Mouse (Mus musculus) midbrain, embryonic 15.5 days (tissue): ENCODE measurements around the gene Cep19. TPM values are rescaled to one million over a fixed set of nuclear protein-coding genes. Genes with fewer than 3 reads are reported as not detected.

Experiments
- ATAC-seq: fragments of 200-750 bp; cut with Nextera tagmentation; replicated peaks from 2 replicates; pipeline ENCODE4 v1.8.0; 2017; ENCODE audit warnings: moderate TSS enrichment
- H3K27ac ChIP-seq: fragments of 300-500 bp; sonication (generic); 2 replicates; pipeline ENCODE4 v1.5.1; 2015; ENCODE audit warnings: mild to moderate bottlenecking, inconsistent platforms
- H3K27me3 ChIP-seq: fragments of 300-500 bp; sonication (generic); replicated peaks from 2 replicates; pipeline ENCODE4 v1.6.1; 2015; ENCODE audit warnings: inconsistent platforms
- H3K36me3 ChIP-seq: fragments of 300-500 bp; sonication (generic); replicated peaks from 2 replicates; pipeline ENCODE4 v1.6.1; 2015; ENCODE audit warnings: inconsistent platforms
- H3K4me1 ChIP-seq: fragments of 300-500 bp; sonication (generic); 2 replicates; pipeline ENCODE4 v1.6.1; 2015; ENCODE audit warnings: inconsistent platforms
- H3K4me2 ChIP-seq: fragments of 300-500 bp; sonication (generic); 2 replicates; pipeline ENCODE4 v1.6.1; 2015; ENCODE audit warnings: inconsistent platforms, mild to moderate bottlenecking, moderate library complexity
- H3K4me3 ChIP-seq: fragments of 300-500 bp; sonication (generic); 2 replicates; pipeline ENCODE4 v1.5.1; 2015; ENCODE audit warnings: mild to moderate bottlenecking, inconsistent platforms
- H3K9ac ChIP-seq: fragments of 300-500 bp; sonication (generic); 2 replicates; pipeline ENCODE4 v1.6.1; 2015; ENCODE audit warnings: mild to moderate bottlenecking, inconsistent platforms
- H3K9me3 ChIP-seq: fragments of 300-500 bp; sonication (generic); 2 replicates; pipeline ENCODE4 v1.6.1; 2016; ENCODE audit warnings: inconsistent platforms
- WGBS: fragments of 180-500 bp; shearing (Covaris S2); methylation state at CpG from one replicate; pipeline ENCODE4 v1.1.7; 2015; ENCODE audit warnings: mixed read lengths; 5-methylcytosine and 5-hydroxymethylcytosine counted together
- polyA plus RNA-seq: library from polyadenylated mRNA; unstranded; fragments of >200 nt; fragmentation: Nextera tagmentation; extraction: Ambion mirVana; gene quantifications from 2 replicates; pipeline ENCODE4 v1.2.1, GENCODE M21; 2015

The Cep19 gene
- polyA plus RNA-seq, 1 experiment from 2014 or later: 43.2 TPM

DNA sequence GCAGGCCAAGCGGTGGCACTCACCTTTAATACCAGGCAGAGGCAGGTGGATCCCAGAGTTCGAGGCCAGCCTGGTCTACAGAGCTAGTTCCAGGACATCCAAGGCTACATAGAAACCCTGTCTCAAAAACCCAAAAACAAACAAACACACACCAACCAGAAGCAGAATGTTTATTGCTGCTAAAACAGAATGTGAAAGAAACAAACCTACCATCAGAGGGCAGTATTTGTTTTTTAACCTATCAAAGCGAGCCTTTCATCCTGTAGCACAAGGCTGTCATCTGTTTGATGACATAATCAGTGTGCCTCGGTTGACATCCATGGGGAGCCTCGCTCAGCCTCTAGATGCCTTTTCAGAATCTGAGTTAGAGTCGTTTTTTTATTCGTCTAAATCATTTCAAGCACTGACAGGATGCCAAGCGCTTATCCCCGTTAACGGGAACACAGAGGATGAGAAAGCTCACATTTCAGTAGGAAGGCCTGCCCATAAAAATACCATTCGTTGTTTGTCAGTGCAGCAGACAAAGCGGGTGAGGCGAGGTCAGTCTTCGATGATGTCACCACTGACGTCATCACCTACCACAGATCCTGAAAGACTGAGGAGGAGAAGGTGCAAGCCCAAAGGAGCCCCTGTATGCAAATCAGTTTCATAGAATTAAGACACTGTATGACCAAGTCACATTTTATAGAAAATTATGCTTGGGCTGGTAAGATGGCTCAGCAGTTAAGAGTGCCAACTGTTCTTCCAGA, 11.5 kb downstream of the Cep19 start:
- H3K27ac ChIP-seq: no peak overlapping the region
- H3K27me3 ChIP-seq: no peaks in the 10 kb centered on the region
- H3K9ac ChIP-seq: no peak overlapping the region
- H3K9me3 ChIP-seq: no peaks in the 10 kb centered on the region
- no peaks in the 10 kb centered on the region for H3K4me1 ChIP-seq
- ATAC-seq: no peak
- H3K4me3 ChIP-seq: no peak overlapping the region
- H3K36me3 ChIP-seq: peaks cover 15% of the 10 kb centered on the region
- 77% methylated on average over 15 of the region's 15 CpGs for WGBS
- no peak overlapping the region for H3K4me2 ChIP-seq

DNA sequence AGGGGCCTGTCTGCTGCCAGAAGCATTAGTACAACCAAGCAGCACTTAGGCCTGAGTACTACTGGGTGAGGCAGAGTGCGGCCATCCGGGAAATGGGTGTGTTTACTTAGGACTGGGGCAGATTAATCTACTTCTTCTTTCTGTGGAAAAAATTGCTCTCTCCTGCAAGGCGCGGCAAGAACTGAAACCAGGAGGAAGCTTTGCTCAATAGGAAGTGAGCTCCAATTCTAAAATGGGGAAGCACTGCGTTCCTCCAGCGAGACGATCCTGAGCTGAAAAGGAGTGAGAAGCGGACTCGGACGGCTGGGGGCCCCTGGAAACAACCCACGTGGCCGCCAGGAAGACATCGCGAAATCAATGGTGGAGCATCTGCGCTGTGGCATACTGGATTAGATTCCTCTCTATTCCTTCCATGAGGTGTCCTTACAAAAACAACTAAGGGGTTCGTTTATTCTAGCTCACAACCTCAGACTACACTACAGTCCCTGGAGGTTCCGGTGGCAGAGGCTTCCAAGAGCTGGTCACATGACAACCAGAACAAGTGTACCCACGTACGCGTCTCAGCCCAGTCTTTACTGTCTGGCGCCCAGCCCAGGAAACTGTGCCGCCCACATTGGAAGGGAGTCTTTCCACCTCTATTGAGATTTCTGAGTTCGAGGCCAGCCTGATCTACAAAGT, 14.1 kb downstream of the Cep19 start:
- no peak overlapping the region for H3K4me3 ChIP-seq
- H3K4me2 ChIP-seq: no peak overlapping the region
- ATAC-seq: no peak
- 70% methylated on average over 23 of the region's 23 CpGs for WGBS
- H3K27ac ChIP-seq: no peak overlapping the region
- no peaks in the 10 kb centered on the region; the same call in 1 of the 2 replicates for H3K36me3 ChIP-seq
- no peaks in the 10 kb centered on the region for H3K4me1 ChIP-seq
- no peaks in the 10 kb centered on the region for H3K9me3 ChIP-seq
- H3K9ac ChIP-seq: no peak overlapping the region
- no peaks in the 10 kb centered on the region for H3K27me3 ChIP-seq

DNA sequence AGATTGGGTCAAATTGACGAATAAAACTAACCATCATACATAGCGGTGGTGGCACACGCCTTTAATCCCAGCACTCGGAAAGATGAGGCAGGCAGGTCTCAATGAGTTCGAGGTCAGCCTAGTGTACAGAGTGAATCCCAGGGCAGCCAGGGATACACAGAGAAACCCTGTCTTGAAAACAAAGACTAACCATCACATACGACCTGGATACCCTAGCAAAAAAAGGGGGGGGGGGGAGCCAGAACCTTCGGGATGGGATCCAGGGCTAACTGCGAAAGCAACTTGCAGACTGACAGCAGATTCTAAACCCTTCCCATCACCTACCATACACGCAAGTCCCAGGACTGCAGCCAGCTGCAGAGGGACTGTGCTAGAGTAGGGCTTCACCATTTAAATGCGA, 14.8 kb downstream of the Cep19 start:
- H3K9me3 ChIP-seq: no peaks in the 10 kb centered on the region
- no peak for ATAC-seq
- no peak overlapping the region for H3K4me2 ChIP-seq
- WGBS: 89% methylated on average over 10 of the region's 10 CpGs
- no peak overlapping the region for H3K9ac ChIP-seq
- no peaks in the 10 kb centered on the region for H3K36me3 ChIP-seq
- no peaks in the 10 kb centered on the region for H3K4me1 ChIP-seq
- no peak overlapping the region for H3K4me3 ChIP-seq
- H3K27ac ChIP-seq: no peak overlapping the region
- H3K27me3 ChIP-seq: no peaks in the 10 kb centered on the region

DNA sequence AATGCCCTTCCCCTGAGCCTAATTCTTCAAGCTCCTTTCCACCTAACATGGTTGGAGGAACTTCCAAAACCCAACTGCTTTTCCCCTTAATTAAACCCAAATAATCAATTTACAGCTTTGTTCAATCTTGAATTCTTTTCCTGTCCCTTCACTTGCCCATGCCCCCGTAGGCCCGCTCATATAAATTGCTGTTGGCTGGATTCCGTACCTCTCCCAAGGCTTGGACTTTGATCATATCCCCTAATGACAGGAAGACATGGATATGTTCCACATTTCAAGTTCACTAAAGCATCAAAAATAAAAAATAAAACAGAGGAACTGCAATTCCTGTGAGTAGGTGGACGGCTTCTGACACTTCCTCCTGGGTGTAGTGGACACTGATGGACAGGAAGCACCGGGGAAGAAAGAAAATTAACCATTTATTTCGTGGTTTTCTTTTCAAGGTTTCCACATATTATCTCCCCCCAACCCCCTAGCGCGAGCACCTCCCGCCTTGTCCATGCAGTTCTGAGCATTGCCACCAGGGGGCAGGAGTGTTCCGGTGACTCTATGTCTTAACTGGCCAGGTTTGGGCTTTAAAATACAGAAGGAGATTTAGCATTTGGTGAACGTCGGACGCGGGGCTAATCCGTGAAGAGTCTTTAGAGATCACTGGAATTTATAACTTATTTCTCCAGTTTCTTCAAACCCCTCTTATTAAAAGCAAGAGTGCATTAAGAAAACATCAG, 15.5 kb downstream of the Cep19 start:
- no peaks in the 10 kb centered on the region for H3K4me1 ChIP-seq
- no peak overlapping the region for H3K9ac ChIP-seq
- H3K27me3 ChIP-seq: no peaks in the 10 kb centered on the region
- no peaks in the 10 kb centered on the region for H3K36me3 ChIP-seq
- no peaks in the 10 kb centered on the region for H3K9me3 ChIP-seq
- ATAC-seq: no peak
- 12% methylated on average over 15 of the region's 15 CpGs for WGBS
- H3K27ac ChIP-seq: no peak overlapping the region
- H3K4me3 ChIP-seq: no peak overlapping the region
- no peak overlapping the region for H3K4me2 ChIP-seq

DNA sequence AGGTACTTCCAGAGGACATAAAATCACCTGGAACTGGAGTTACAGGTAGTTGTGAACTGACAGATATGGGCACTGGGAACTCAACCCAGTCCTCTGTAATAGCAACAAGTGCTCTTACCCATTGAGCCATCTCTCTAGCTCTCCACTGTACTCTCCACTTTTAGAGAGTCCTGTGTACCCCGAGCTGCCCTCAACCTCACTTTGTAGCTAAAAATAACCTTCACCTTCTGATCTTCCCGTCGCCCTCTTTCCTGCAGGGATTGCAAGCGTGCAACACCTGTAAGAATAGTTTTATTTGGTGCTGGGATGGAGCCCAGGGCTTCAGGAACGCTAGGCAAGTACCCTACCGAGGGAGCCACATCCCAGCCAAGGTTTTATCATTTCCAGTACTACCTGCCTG, 16.2 kb downstream of the Cep19 start:
- Histone ChIP-seq H3K36me3 (no peaks in the 10 kb centered on the region), H3K27me3 (no peaks in the 10 kb centered on the region), H3K9me3 (no peaks in the 10 kb centered on the region), H3K9ac (no peak overlapping the region), H3K4me1 (no peaks in the 10 kb centered on the region), H3K4me3 (no peak overlapping the region), H3K27ac (no peak overlapping the region), H3K4me2 (no peak overlapping the region)
- 64% methylated on average over 6 of the region's 6 CpGs for WGBS
- no peak for ATAC-seq

DNA sequence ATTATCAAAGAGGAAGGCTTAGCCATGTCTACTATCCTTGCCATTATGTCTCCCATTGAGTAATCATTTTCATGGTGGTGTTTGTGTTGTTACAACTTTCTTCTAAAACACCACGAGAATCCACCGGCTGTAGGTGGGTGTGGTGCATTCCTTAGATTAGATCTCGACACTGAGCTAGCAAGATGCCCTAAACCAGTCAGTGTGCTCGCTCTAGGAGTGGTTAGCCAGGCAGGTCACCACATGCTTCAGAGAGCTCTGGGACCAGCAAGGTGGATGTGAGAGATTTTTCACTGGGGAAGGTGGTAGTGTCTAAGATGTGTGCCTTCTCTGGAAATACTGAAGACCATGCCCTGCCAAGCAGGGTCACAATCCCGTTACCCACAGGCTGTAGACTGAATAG, 16.6 kb downstream of the Cep19 start:
- Histone ChIP-seq H3K4me2 (no peak overlapping the region), H3K27ac (no peak overlapping the region), H3K4me1 (no peaks in the 10 kb centered on the region), H3K36me3 (no peaks in the 10 kb centered on the region), H3K27me3 (no peaks in the 10 kb centered on the region), H3K9ac (no peak overlapping the region), H3K9me3 (no peaks in the 10 kb centered on the region), H3K4me3 (no peak overlapping the region)
- no peak for ATAC-seq
- whole genome bisulfite sequencing: 73% methylated on average over 5 of the region's 5 CpGs

DNA sequence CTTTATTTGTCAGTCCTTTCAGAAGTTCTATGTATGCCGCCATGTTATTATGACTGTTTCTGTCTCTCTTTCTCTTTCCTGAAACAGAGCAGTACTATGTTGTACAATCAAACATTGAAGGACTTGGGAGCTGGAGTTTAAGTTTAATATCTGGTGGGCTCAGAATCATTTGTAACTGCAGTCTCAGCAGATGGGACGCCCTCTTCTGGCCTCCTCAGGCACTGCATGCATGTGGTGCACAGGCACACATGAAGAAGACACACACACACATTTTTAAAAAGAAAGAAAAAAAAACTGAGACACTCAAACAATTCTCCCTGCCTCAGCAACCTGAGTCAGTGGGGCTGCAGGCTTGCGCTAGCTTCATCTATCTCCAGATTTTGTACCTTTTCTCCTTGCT, 20.9 kb downstream of the Cep19 start:
- H3K4me1 ChIP-seq: no peaks in the 10 kb centered on the region
- no peak overlapping the region for H3K4me2 ChIP-seq
- no peaks in the 10 kb centered on the region for H3K27me3 ChIP-seq
- H3K27ac ChIP-seq: no peak overlapping the region
- no peak for ATAC-seq
- no peak overlapping the region for H3K4me3 ChIP-seq
- H3K9ac ChIP-seq: no peak overlapping the region
- H3K9me3 ChIP-seq: no peaks in the 10 kb centered on the region
- no peaks in the 10 kb centered on the region for H3K36me3 ChIP-seq
- WGBS: 79% methylated on average over 3 of the region's 3 CpGs

DNA sequence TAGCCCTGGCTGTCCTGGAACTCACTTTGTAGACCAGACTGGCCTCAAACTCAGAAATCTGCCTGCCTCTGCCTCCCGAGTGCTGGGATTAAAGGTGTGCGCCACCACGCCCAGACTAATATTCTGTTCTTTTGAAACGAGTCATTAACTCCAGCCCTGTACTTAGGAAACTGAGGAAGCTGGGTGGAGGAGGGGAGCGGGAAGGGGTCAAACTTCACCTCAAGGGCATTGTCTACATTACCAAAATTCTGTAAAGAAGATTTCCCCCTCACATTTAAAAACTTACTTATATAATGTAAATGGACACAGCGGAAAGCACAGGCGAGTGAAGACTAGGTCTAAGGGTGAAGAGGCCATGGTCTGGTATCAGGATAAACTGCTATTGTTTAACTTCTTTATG, 24.4 kb downstream of the Cep19 start:
- H3K9me3 ChIP-seq: no peaks in the 10 kb centered on the region
- WGBS: 91% methylated on average over 7 of the region's 7 CpGs
- H3K27me3 ChIP-seq: no peaks in the 10 kb centered on the region

DNA sequence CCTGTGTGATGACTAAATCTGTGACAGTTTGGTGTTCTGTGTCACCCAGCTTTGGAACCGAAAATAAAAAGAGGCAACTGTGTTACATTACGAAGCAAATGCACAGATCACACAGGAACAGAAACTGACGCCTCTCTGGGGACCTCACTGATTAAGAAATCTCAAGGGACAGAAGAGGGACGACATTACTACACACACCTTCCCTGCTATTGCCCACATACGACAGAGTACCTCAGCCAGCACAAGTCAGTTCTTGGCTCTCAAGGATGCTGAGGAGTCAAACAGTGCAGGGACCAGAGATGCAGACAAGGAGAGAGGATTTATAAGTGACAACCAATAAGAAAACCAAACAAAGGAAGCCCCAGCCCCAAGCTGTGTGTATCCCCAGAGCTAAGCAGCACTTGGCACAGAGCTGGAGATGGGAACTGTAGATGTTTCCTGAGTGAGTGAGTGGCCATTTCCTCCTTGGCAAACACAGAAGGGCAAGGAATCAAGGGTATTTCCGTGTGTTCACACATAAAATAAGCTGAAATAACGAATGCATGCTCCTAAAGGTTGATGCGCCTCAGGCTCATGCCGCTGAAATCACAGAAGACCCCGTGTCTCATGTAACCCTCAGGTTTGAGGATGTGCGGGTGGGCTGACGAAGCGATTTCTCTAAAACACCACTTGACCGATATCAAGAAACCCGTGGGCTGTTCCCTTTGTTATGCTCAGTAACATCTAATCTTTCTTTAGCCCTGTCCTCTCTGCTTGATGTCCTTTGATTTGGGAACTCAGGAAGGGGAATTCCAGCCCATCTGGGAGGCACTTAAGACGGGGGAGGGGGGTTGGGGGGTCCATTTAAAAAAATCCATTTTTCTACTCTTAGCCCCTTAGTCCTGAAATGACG, 25.1 kb downstream of the Cep19 start:
- no peak for ATAC-seq
- H3K4me3 ChIP-seq: no peak overlapping the region
- H3K4me1 ChIP-seq: no peaks in the 10 kb centered on the region
- WGBS: 68% methylated on average over 17 of the region's 17 CpGs
- H3K27me3 ChIP-seq: no peaks in the 10 kb centered on the region
- no peak overlapping the region for H3K9ac ChIP-seq
- H3K4me2 ChIP-seq: no peak overlapping the region
- no peak overlapping the region for H3K27ac ChIP-seq
- no peaks in the 10 kb centered on the region for H3K9me3 ChIP-seq
- no peaks in the 10 kb centered on the region for H3K36me3 ChIP-seq

More for the DNA sequence above, 24.4 kb downstream of the Cep19 start:
- Histone ChIP-seq H3K4me2 (no peak overlapping the region), H3K9ac (no peak overlapping the region), H3K4me1 (no peaks in the 10 kb centered on the region), H3K27ac (no peak overlapping the region), H3K36me3 (no peaks in the 10 kb centered on the region), H3K4me3 (no peak overlapping the region)
- ATAC-seq: no peak

DNA sequence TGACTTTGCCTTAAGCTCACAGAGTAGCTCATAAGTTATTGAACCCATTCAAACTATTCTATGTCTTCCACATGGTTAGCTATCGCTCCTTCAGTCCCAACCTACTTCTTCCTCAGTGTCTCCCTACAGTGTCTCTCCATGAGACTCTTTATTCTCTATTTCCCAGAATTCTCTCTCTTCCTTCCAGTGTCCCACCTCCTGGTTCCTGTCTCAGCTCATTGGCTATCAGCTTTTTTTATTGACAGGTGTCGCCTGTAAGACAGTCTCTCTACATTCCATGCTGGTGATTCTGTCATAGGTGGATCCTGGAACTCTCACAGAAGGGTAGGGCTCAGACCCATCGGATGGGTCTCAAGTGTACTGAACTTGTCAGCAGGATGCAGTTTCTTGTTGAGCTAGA, 25.8 kb downstream of the Cep19 start:
- Histone ChIP-seq H3K9me3 (no peaks in the 10 kb centered on the region), H3K36me3 (no peaks in the 10 kb centered on the region), H3K9ac (no peak overlapping the region), H3K27ac (no peak overlapping the region), H3K4me3 (no peak overlapping the region), H3K4me2 (no peak overlapping the region), H3K27me3 (no peaks in the 10 kb centered on the region), H3K4me1 (no peaks in the 10 kb centered on the region)
- WGBS: 92% methylated on average over 3 of the region's 3 CpGs
- ATAC-seq: no peak

DNA sequence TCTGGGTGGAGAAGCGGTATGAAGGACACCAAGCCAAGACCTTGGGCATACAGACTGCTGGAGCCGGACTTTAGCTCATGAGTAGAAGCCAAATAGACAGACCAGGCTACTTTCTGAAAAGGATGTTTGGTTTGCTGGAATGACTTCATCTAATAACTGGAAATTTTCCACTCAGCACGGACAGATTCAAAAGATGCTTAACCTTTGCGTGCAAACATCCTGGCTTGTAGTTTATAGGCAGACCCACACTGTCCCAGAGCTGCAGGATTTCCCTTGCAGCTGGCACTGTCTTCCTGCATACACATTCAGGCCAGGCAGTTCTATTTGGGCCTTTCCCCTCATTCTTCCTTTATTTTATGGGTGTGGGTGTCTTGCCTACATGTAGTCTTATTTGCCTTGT, 27.4 kb downstream of the Cep19 start:
- H3K36me3 ChIP-seq: no peaks in the 10 kb centered on the region
- no peaks in the 10 kb centered on the region for H3K4me1 ChIP-seq
- WGBS: 86% methylated on average over 4 of the region's 4 CpGs
- H3K4me3 ChIP-seq: no peak overlapping the region
- no peak for ATAC-seq
- no peak overlapping the region for H3K4me2 ChIP-seq
- no peaks in the 10 kb centered on the region for H3K27me3 ChIP-seq
- H3K27ac ChIP-seq: no peak overlapping the region
- H3K9me3 ChIP-seq: no peaks in the 10 kb centered on the region
- no peak overlapping the region for H3K9ac ChIP-seq
